Mouse (Mus musculus) cerebellum, adult 2 months (tissue): ENCODE measurements around the gene Nxpe4.

Experiments
- CTCF ChIP-seq: fragments of 200-500 bp; IDR thresholded peaks from 2 replicates; pipeline ENCODE4 v1.5.1; 2011; ENCODE audit warnings: low read depth, mild to moderate bottlenecking, control low read depth, low read length, moderate library complexity, borderline replicate concordance; ENCODE audit not compliant: insufficient read depth
- POLR2A ChIP-seq: fragments of 200-500 bp; IDR thresholded peaks from 2 replicates; pipeline ENCODE4 v1.6.1; 2011; ENCODE audit warnings: low read length, control low read depth, borderline replicate concordance; ENCODE audit not compliant: insufficient read depth

DNA sequence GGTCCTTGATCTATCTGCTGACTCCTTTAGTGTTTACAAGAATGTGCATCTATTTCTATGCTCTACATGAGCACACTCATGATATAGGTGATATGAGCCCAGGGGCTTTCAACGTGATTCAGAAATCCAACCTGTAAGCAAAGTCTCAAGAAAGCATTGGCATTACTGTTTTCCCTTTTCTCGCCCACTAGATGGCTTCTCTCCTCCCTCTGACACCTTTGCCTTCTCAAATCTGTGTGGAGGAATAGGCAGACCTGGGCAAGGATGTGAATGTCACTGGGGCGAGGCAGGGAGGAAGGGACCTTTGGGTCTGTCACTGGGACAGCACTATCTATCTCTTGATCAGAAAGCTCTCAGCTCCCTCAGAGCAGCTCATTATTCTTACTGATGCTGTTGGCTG, 35.0 kb upstream of the Nxpe4 start:
- TF ChIP-seq CTCF (no peak), POLR2A (no peak)
